Mouse (Mus musculus): Measurements from ENCODE around the gene Mief2.

DNA sequence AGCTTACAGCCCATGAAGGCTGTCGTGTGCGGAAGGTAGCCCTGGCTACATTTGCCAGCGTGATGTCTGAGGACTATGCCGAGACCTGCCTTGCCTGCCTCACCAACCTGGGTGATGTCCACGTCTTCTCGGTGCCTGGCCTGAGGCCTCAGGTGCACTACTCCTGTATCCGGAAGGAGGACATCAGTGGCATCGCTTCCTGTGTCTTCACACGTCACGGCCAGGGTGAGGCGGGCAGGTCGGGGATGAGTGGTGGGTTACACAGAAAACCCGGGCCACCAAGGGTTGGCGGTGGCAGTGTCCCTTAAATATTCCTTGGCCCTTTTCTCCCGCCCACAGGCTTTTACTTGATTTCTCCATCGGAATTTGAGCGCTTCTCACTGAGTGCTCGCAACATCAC, 16.2 kb upstream of the Mief2 start:
- TF ChIP-seq CTCF (IDR thresholded peaks at IDR 0.05; ENCODE audit: extremely low read depth, insufficient read depth, insufficient read length, insufficient replicate concordance) (no peak), POLR2A (IDR thresholded peaks at IDR 0.05; ENCODE audit: low read depth, low read length) (no peak)
